Mouse (Mus musculus) G1E (cell line): ENCODE results near the gene Dut. TPM values are rescaled to one million over a fixed set of nuclear protein-coding genes. Genes with fewer than 3 reads are reported as not detected.
"Not testable (repeated sequence)": the region's sequence is repeated elsewhere in the genome, so short reads cannot be mapped to it uniquely, and the experiment has no call there.

Source experiments
- ATAC-seq: 2 replicates; pipeline ENCODE4 v1.8.0; 2016; ENCODE audit warnings: mild to moderate bottlenecking; ENCODE audit not compliant: insufficient number of reproducible peaks, poor library complexity, low FRiP score, severe bottlenecking; ENCODE audit errors: extremely low read depth
- DNase-seq: peaks from one replicate; pipeline ENCODE4 v3.0.0; 2012; ENCODE audit warnings: low spot score
- H3K27me3 ChIP-seq: 2 replicates; pipeline ENCODE4 v1.6.1; 2012; ENCODE audit warnings: mild to moderate bottlenecking, low read length, inconsistent platforms; ENCODE audit not compliant: insufficient read depth
- H3K36me3 ChIP-seq: replicated peaks from 2 replicates; pipeline ENCODE3; 2012; ENCODE audit warnings: mild to moderate bottlenecking, inconsistent platforms
- H3K4me1 ChIP-seq: 2 replicates; pipeline ENCODE4 v1.6.1; 2012; ENCODE audit warnings: low read depth, low read length, inconsistent platforms, mixed read lengths; ENCODE audit not compliant: insufficient read depth
- H3K4me3 ChIP-seq: 2 replicates; pipeline ENCODE4 v1.5.1; 2012; ENCODE audit warnings: low read depth, mild to moderate bottlenecking, inconsistent platforms, low read length, moderate library complexity, mixed read lengths
- H3K9me3 ChIP-seq: replicated peaks from 2 replicates; pipeline ENCODE4 v1.6.1; 2012; ENCODE audit warnings: inconsistent platforms
- CTCF ChIP-seq: IDR thresholded peaks from 2 replicates; pipeline ENCODE4 v1.5.1; 2012; ENCODE audit warnings: low read depth, low read length, inconsistent platforms, mixed read lengths
- GATA1 ChIP-seq: IDR thresholded peaks from 2 replicates; pipeline ENCODE4 v1.6.1; 2012; ENCODE audit warnings: borderline replicate concordance, low read length, inconsistent platforms, mixed read lengths
- GATA2 ChIP-seq: IDR thresholded peaks from 2 replicates; pipeline ENCODE4 v1.6.1; 2012; ENCODE audit warnings: low read depth, low read length, inconsistent platforms, borderline replicate concordance
- POLR2AphosphoS5 ChIP-seq: IDR thresholded peaks from 2 replicates; pipeline ENCODE4 v1.6.1; 2012; ENCODE audit warnings: low read depth, low read length, inconsistent platforms; ENCODE audit not compliant: insufficient replicate concordance
- TAL1 ChIP-seq: conservative IDR thresholded peaks from 2 replicates; pipeline ENCODE4 v1.6.1; 2012; ENCODE audit warnings: low read depth, low read length, inconsistent platforms, mixed read lengths
- polyA plus RNA-seq: library from polyadenylated mRNA; stranded (reverse); fragments of >175 nt; gene quantifications from 2 replicates; pipeline ENCODE4 v1.2.3, GENCODE M21; 2012
- total RNA-seq, 2 experiments: library from RNA; stranded (forward) in 1 of 2; stranded (reverse) in 1 of 2; fragments of 200-1000 nt in 1 of 2; fragments of >200 nt in 1 of 2; fragmentation: Nextera tagmentation in 1 of 2; gene quantifications; 2 replicates each; pipeline ENCODE4 v1.2.3; 2014 to 2017

Gene Dut
- total and polyA plus RNA-seq, 3 experiments = 91.7 to 165 (median 113) TPM

GRCm38 (mm10) chr2:125263056-125263455 is 16.1 kb downstream of the Dut start:
- H3K27me3 ChIP-seq = no peaks in the 10 kb centered on the region
- no peak overlapping the region for H3K4me3 ChIP-seq
- DNase-seq = no peak
- H3K9me3 ChIP-seq = no peaks in the 10 kb centered on the region
- H3K4me1 ChIP-seq = peaks cover 1% of the 10 kb centered on the region
- no peak for TF ChIP-seq CTCF
- no peak for TF ChIP-seq GATA1
- no peak for TF ChIP-seq TAL1
- no peak for TF ChIP-seq POLR2AphosphoS5
- no peak for TF ChIP-seq GATA2
- no peak for ATAC-seq
- peaks cover 34% of the 10 kb centered on the region for H3K36me3 ChIP-seq

- DNase-seq (no peak), ATAC-seq (no peak)
Measured at GRCm38 (mm10) chr2:125263753-125264152, 16.8 kb downstream of the Dut start.

GRCm38 (mm10) chr2:125268876-125269275 is 21.9 kb downstream of the Dut start:
- no peaks in the 10 kb centered on the region for H3K9me3 ChIP-seq
- peaks cover 3% of the 10 kb centered on the region; the same call in 1 of the 2 replicates for H3K27me3 ChIP-seq
- ATAC-seq = no peak
- H3K36me3 ChIP-seq = no peaks in the 10 kb centered on the region
- DNase-seq = no peak
- no peak overlapping the region for H3K4me3 ChIP-seq
- no peaks in the 10 kb centered on the region for H3K4me1 ChIP-seq
- TF ChIP-seq GATA1 = no peak
- TF ChIP-seq CTCF = no peak
- TF ChIP-seq POLR2AphosphoS5 = no peak

More at GRCm38 (mm10) chr2:125263753-125264152, 16.8 kb downstream of the Dut start:
- Histone ChIP-seq H3K4me1 (no peaks in the 10 kb centered on the region), H3K27me3 (peaks cover 1% of the 10 kb centered on the region; the same call in 1 of the 2 replicates), H3K9me3 (no peaks in the 10 kb centered on the region), H3K4me3 (no peak overlapping the region), H3K36me3 (peaks cover 30% of the 10 kb centered on the region)
- TF ChIP-seq CTCF (no peak), GATA2 (no peak), POLR2AphosphoS5 (no peak), GATA1 (no peak), TAL1 (no peak)

GRCm38 (mm10) chr2:125275617-125276016 is 28.6 kb downstream of the Dut start:
- no peaks in the 10 kb centered on the region for H3K4me1 ChIP-seq
- H3K9me3 ChIP-seq = no peaks in the 10 kb centered on the region
- ATAC-seq (no peak), DNase-seq (no peak)
- H3K4me3 ChIP-seq = no peak overlapping the region
- peaks cover 12% of the 10 kb centered on the region for H3K27me3 ChIP-seq
- no peaks in the 10 kb centered on the region for H3K36me3 ChIP-seq
- no peak for TF ChIP-seq POLR2AphosphoS5

GRCm38 (mm10) chr2:125276692-125277091 is 29.7 kb downstream of the Dut start:
- no peaks in the 10 kb centered on the region for H3K9me3 ChIP-seq
- no peaks in the 10 kb centered on the region for H3K4me1 ChIP-seq
- no peaks in the 10 kb centered on the region for H3K36me3 ChIP-seq
- TF ChIP-seq CTCF = no peak
- no peak for TF ChIP-seq POLR2AphosphoS5
- TF ChIP-seq GATA2 = no peak
- TF ChIP-seq GATA1 = no peak
- no peak for TF ChIP-seq TAL1
- H3K4me3 ChIP-seq = no peak overlapping the region
- DNase-seq = no peak
- peaks cover 12% of the 10 kb centered on the region for H3K27me3 ChIP-seq
- no peak for ATAC-seq

- Histone ChIP-seq H3K9me3 (no peaks in the 10 kb centered on the region), H3K36me3 (no peaks in the 10 kb centered on the region), H3K27me3 (peaks cover 12% of the 10 kb centered on the region), H3K4me3 (no peak overlapping the region), H3K4me1 (no peaks in the 10 kb centered on the region)
- DNase-seq (no peak), ATAC-seq (no peak)
- TF ChIP-seq GATA2 = no peak
- TF ChIP-seq POLR2AphosphoS5 = no peak
- TF ChIP-seq TAL1 = no peak
Measured at GRCm38 (mm10) chr2:125278474-125278873, 31.5 kb downstream of the Dut start.

- not testable (repeated sequence) for ATAC-seq, H3K27me3 ChIP-seq, H3K4me3 ChIP-seq, H3K4me1 ChIP-seq, H3K9me3 ChIP-seq, DNase-seq, H3K36me3 ChIP-seq
Measured at GRCm38 (mm10) chr2:125279995-125280394, 33.0 kb downstream of the Dut start.
